Mouse (Mus musculus): ENCODE data around the gene Apoa4. TPM values are rescaled to one million over a fixed set of nuclear protein-coding genes. Genes with fewer than 3 reads are reported as not detected.
A peak's percentile ranks its signal among the peaks of the same experiment; 100 is the strongest.

Gene Apoa4
- total and polyA plus RNA-seq, 2 experiments from 2014 or later, result 6.6 TPM; not detected in 1

- Histone ChIP-seq H3K4me3 (ENCODE audit: low read depth, low read length) (no peak overlapping the region), H3K36me3 (replicated peaks; ENCODE audit: control insufficient read depth, insufficient read depth, low read length) (peaks cover 43% of the 10 kb centered on the region), H3K4me1 (ENCODE audit: control insufficient read depth, insufficient read depth) (peaks cover 29% of the 10 kb centered on the region), H3K4me2 (ENCODE audit: low read depth, low read length) (peak overlapping the region; percentile 31), H3K9me3 (replicated peaks; ENCODE audit: control insufficient read depth, low read length) (no peaks in the 10 kb centered on the region), H3K9ac (replicated peaks; ENCODE audit: low read depth, low read length) (peak overlapping the region; percentile 12; the same call in 1 of the 2 replicates), H3K27ac (ENCODE audit: low read depth) (peak overlapping the region; percentile 94), H3K27me3 (ENCODE audit: control insufficient read depth, insufficient read depth, low read length) (no peaks in the 10 kb centered on the region)
- ATAC-seq (ENCODE audit: insufficient read depth, low read depth) (peak; percentile 88), DNase-seq (ENCODE audit: low spot score) (peak; percentile 93)
- TF ChIP-seq CTCF (IDR thresholded peaks at IDR 0.05; ENCODE audit: low read depth), result no peak
- TF ChIP-seq EP300 (IDR thresholded peaks at IDR 0.05; ENCODE audit: low read depth), result peak; percentile 84
- 7% methylated on average over 12 of the region's 12 CpGs for WGBS
Observed at GRCm38 (mm10) chr9:46196699-46197169, 43.8 kb upstream of the Apoa4 start.

GRCm38 (mm10) chr9:46198461-46198860 lies 42.0 kb upstream of the Apoa4 start:
- peaks cover 29% of the 10 kb centered on the region for H3K4me1 ChIP-seq (ENCODE audit: control insufficient read depth, insufficient read depth)
- H3K4me3 ChIP-seq (ENCODE audit: low read depth, low read length), result no peak overlapping the region
- H3K9ac ChIP-seq (replicated peaks; ENCODE audit: low read depth, low read length), result no peak overlapping the region
- DNase-seq (ENCODE audit: low spot score) (peak; percentile 76), ATAC-seq (ENCODE audit: insufficient read depth, low read depth) (peak; percentile 37)
- no peak overlapping the region for H3K4me2 ChIP-seq (ENCODE audit: low read depth, low read length)
- TF ChIP-seq EP300 (IDR thresholded peaks at IDR 0.05; ENCODE audit: low read depth), result no peak
- no peak for TF ChIP-seq CTCF (IDR thresholded peaks at IDR 0.05; ENCODE audit: low read depth)
- 21% methylated on average over 9 of the region's 9 CpGs for WGBS
- H3K36me3 ChIP-seq (replicated peaks; ENCODE audit: control insufficient read depth, insufficient read depth, low read length), result peaks cover 59% of the 10 kb centered on the region
- H3K9me3 ChIP-seq (replicated peaks; ENCODE audit: control insufficient read depth, low read length), result no peaks in the 10 kb centered on the region
- H3K27ac ChIP-seq (ENCODE audit: low read depth), result peak overlapping the region; percentile 94
- H3K27me3 ChIP-seq (ENCODE audit: control insufficient read depth, insufficient read depth, low read length), result no peaks in the 10 kb centered on the region

GRCm38 (mm10) chr9:46198936-46199335 lies 41.6 kb upstream of the Apoa4 start:
- no peak for ATAC-seq (ENCODE audit: insufficient read depth, low read depth)
- H3K36me3 ChIP-seq (replicated peaks; ENCODE audit: control insufficient read depth, insufficient read depth, low read length), result peaks cover 63% of the 10 kb centered on the region

GRCm38 (mm10) chr9:46199609-46200008 lies 40.9 kb upstream of the Apoa4 start:
- Histone ChIP-seq H3K4me1 (ENCODE audit: control insufficient read depth, insufficient read depth) (peaks cover 29% of the 10 kb centered on the region), H3K27ac (ENCODE audit: low read depth) (peak overlapping the region; percentile 11; the same call in 1 of the 2 replicates), H3K4me2 (ENCODE audit: low read depth, low read length) (no peak overlapping the region), H3K27me3 (ENCODE audit: control insufficient read depth, insufficient read depth, low read length) (no peaks in the 10 kb centered on the region), H3K9me3 (replicated peaks; ENCODE audit: control insufficient read depth, low read length) (no peaks in the 10 kb centered on the region), H3K4me3 (ENCODE audit: low read depth, low read length) (no peak overlapping the region), H3K36me3 (replicated peaks; ENCODE audit: control insufficient read depth, insufficient read depth, low read length) (peaks cover 64% of the 10 kb centered on the region), H3K9ac (replicated peaks; ENCODE audit: low read depth, low read length) (no peak overlapping the region)
- DNase-seq (ENCODE audit: low spot score) (no peak), ATAC-seq (ENCODE audit: insufficient read depth, low read depth) (no peak)
- TF ChIP-seq EP300 (IDR thresholded peaks at IDR 0.05; ENCODE audit: low read depth), result no peak
- TF ChIP-seq CTCF (IDR thresholded peaks at IDR 0.05; ENCODE audit: low read depth), result no peak
- 56% methylated on average over 2 of the region's 2 CpGs for WGBS

More at GRCm38 (mm10) chr9:46198936-46199335, 41.6 kb upstream of the Apoa4 start:
- Histone ChIP-seq H3K4me3 (ENCODE audit: low read depth, low read length) (no peak overlapping the region), H3K9ac (replicated peaks; ENCODE audit: low read depth, low read length) (no peak overlapping the region), H3K4me1 (ENCODE audit: control insufficient read depth, insufficient read depth) (peaks cover 29% of the 10 kb centered on the region), H3K4me2 (ENCODE audit: low read depth, low read length) (no peak overlapping the region), H3K9me3 (replicated peaks; ENCODE audit: control insufficient read depth, low read length) (no peaks in the 10 kb centered on the region), H3K27ac (ENCODE audit: low read depth) (peak overlapping the region; percentile 94), H3K27me3 (ENCODE audit: control insufficient read depth, insufficient read depth, low read length) (no peaks in the 10 kb centered on the region)
- TF ChIP-seq CTCF (IDR thresholded peaks at IDR 0.05; ENCODE audit: low read depth) (no peak), EP300 (IDR thresholded peaks at IDR 0.05; ENCODE audit: low read depth) (no peak)
- 46% methylated on average over 7 of the region's 7 CpGs for WGBS
- DNase-seq (ENCODE audit: low spot score), result no peak

GRCm38 (mm10) chr9:46206834-46207500 lies 33.5 kb upstream of the Apoa4 start:
- no peaks in the 10 kb centered on the region for H3K27me3 ChIP-seq (ENCODE audit: control insufficient read depth, insufficient read depth, low read length)
- no peak; the same call in 1 of the 2 replicates for ATAC-seq (ENCODE audit: insufficient read depth, low read depth)
- no peaks in the 10 kb centered on the region for H3K9me3 ChIP-seq (replicated peaks; ENCODE audit: control insufficient read depth, low read length)
- no peak overlapping the region for H3K4me2 ChIP-seq (ENCODE audit: low read depth, low read length)
- H3K4me1 ChIP-seq (ENCODE audit: control insufficient read depth, insufficient read depth), result no peaks in the 10 kb centered on the region
- DNase-seq (ENCODE audit: low spot score), result no peak
- no peak overlapping the region for H3K9ac ChIP-seq (replicated peaks; ENCODE audit: low read depth, low read length)
- 51% methylated on average over 10 of the region's 10 CpGs for WGBS
- H3K4me3 ChIP-seq (ENCODE audit: low read depth, low read length), result no peak overlapping the region
- H3K36me3 ChIP-seq (replicated peaks; ENCODE audit: control insufficient read depth, insufficient read depth, low read length), result peaks cover 97% of the 10 kb centered on the region
- H3K27ac ChIP-seq (ENCODE audit: low read depth), result no peak overlapping the region
- TF ChIP-seq CTCF (IDR thresholded peaks at IDR 0.05; ENCODE audit: low read depth), result no peak
- TF ChIP-seq EP300 (IDR thresholded peaks at IDR 0.05; ENCODE audit: low read depth), result no peak

All from heart, postnatal 0 days (tissue).